Mouse (Mus musculus): ENCODE measurements around the gene Ppa1. TPM values are rescaled to one million over a fixed set of nuclear protein-coding genes. Genes with fewer than 3 reads are reported as not detected.
A peak's percentile ranks its signal among the peaks of the same experiment; 100 is the strongest.

The Ppa1 gene
- polyA plus RNA-seq, 1 experiment from 2014 or later, result 193 TPM

DNA sequence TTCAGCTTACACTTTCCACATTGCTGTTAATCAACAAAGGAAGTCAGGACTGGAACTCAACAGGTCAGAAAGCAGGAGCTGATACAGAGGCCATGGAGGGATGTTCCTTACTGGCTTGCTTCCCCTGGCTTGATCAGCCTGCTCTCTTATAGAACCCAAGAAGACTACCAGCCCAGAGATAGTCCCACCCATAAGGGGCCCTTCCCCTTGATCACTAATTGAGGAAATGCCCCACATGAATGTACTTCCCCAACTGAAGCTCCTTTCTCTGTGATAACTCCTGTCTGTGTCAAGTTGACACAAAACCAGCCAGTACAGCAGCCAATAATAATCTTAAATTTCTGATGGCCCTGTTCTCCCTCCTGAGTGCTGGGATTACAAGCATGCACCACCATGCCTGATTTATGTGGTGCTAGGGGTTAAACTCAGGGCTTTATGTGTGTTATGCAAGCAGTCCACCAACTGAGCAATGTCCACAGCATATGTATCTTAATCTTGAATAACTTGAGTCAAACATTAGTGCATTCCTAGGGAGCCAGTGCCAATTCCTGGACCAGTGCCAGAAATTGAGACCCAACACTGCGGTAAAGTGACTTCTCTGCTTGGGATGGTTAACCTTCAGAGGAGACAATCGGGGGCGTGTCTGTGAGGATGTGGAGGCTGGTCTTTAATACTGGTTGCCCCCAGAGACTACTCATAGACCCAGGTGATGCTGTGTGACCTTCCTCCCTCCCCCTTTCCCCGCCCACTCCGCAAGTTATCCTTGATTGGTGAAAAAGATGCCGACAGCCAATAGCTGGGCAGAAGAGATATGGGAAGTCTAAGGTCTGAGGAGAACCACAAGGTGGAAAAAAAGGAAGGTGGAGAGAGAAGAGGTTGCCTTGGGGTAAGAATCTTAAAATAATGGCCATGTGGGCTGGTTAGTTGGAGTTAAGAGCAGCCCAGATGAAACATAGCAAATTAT is 58.3 kb downstream of the Ppa1 start:
- no peak for ATAC-seq (replicated peaks; ENCODE audit: low FRiP score)
- Histone ChIP-seq H3K9ac (no peak overlapping the region), H3K9me3 (replicated peaks) (no peaks in the 10 kb centered on the region), H3K27ac (no peak overlapping the region), H3K4me3 (replicated peaks) (no peak overlapping the region), H3K36me3 (peaks cover 22% of the 10 kb centered on the region), H3K27me3 (no peaks in the 10 kb centered on the region), H3K4me1 (no peaks in the 10 kb centered on the region), H3K4me2 (no peak overlapping the region)
- 72% methylated on average over 6 of the region's 6 CpGs for WGBS

DNA sequence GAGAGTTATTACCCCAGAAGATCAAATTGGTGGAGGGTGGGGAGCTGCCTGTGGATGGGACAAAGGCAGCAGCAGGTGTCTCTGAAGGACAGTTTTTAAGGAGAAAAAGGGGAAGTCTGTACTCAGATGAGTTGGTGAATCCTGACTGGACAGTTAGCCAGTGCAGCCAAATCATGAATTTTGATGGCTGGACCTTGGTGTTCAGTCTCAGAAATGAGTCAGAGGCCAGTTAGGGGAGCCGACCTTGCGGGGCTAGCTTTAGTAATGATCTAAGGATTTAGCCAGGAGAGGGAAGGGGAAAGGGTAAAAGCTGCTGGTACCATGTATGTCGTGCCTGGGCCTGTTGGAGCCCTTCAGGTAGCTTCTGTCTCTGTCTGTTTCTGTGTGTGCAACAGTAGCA is 65.2 kb downstream of the Ppa1 start:
- H3K9me3 ChIP-seq (replicated peaks), result no peaks in the 10 kb centered on the region
- no peak overlapping the region for H3K4me2 ChIP-seq
- 77% methylated on average over 3 of the region's 3 CpGs for WGBS
- peaks cover 13% of the 10 kb centered on the region for H3K4me1 ChIP-seq
- no peak for ATAC-seq (replicated peaks; ENCODE audit: low FRiP score)
- H3K27ac ChIP-seq, result no peak overlapping the region
- H3K27me3 ChIP-seq, result no peaks in the 10 kb centered on the region
- H3K4me3 ChIP-seq (replicated peaks), result no peak overlapping the region
- H3K9ac ChIP-seq, result no peak overlapping the region
- H3K36me3 ChIP-seq, result no peaks in the 10 kb centered on the region

DNA sequence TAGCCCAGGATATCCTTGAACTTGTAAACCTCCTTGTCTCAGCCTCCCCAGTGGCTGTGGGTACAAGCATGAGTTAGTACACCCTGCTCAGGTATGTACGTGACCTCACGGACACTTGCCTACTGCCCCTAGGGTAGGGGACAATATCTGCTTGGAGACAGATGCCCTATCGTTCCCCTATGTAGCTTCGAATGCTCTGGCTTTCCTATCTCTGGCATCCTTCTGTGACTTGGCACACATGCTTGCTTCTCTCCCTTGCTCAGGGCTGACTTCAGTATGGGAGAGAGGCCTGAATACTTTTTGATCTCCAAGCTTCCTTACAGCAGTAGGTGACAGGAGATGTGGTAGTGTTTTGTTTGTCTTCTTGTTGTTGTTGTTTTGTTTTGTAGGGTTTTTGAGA is 65.8 kb downstream of the Ppa1 start:
- no peak overlapping the region for H3K27ac ChIP-seq

DNA sequence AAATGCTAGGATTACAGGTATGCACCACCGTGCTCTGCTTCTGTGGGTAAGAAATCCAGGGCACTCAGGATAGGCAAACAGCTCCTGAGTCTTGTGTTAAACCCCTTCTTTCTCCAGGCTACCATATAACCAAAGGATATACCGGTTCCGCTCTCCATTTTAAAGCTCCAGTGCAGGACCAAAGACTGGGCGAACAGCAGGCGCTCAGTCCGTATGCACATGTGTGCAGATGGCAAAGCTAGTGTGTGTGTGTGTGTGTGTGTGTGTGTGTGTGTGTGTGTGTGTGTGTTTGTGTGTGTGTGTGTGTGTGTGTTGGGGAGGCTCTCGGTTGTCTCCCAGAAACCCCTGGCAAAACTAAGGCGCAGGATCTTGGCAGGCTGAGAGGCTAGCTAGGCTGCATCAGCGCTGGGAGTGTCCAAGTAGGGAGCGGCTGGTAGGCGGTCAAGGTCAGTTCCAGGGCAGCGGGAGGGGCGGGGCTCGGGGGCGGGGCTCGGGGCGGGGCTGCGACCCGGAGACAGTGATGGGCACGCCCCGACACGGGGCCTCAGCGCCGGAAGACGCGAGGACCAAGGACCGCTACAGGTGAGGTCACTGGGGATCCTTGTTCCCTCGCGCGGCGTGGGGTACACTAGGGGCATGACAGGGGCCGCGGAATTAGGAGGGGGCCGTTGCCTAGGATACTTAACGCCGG is 66.6 kb downstream of the Ppa1 start, which contains the start of gene Aifm2:
Gene Aifm2, plus strand, starts transcription at position 493 of the 691 bp plus-strand sequence.
- peak within 1 kb of the TSS; percentile 21; the same call in 1 of the 2 replicates for H3K9ac ChIP-seq
- ATAC-seq (replicated peaks; ENCODE audit: low FRiP score), result peak; percentile 93
- H3K27ac ChIP-seq, result peak within 1 kb of the TSS; percentile 3; the same call in 1 of the 2 replicates
- no peaks in the 10 kb centered on the region for H3K27me3 ChIP-seq
- peaks cover 13% of the 10 kb centered on the region for H3K4me1 ChIP-seq
- peak within 1 kb of the TSS; percentile 71 for H3K4me3 ChIP-seq (replicated peaks)
- no peaks in the 10 kb centered on the region for H3K9me3 ChIP-seq (replicated peaks)
- peak within 1 kb of the TSS; percentile 87 for H3K4me2 ChIP-seq
- no peaks in the 10 kb centered on the region for H3K36me3 ChIP-seq
- WGBS, result 15% methylated on average over 26 of the region's 36 CpGs

More for the DNA sequence above, 65.8 kb downstream of the Ppa1 start:
- Histone ChIP-seq H3K9me3 (replicated peaks) (no peaks in the 10 kb centered on the region), H3K27me3 (no peaks in the 10 kb centered on the region), H3K4me1 (peaks cover 13% of the 10 kb centered on the region), H3K4me2 (no peak overlapping the region), H3K36me3 (no peaks in the 10 kb centered on the region), H3K9ac (no peak overlapping the region), H3K4me3 (replicated peaks) (no peak overlapping the region)
- ATAC-seq (replicated peaks; ENCODE audit: low FRiP score), result no peak
- 98% methylated on average over 4 of the region's 4 CpGs for WGBS

DNA sequence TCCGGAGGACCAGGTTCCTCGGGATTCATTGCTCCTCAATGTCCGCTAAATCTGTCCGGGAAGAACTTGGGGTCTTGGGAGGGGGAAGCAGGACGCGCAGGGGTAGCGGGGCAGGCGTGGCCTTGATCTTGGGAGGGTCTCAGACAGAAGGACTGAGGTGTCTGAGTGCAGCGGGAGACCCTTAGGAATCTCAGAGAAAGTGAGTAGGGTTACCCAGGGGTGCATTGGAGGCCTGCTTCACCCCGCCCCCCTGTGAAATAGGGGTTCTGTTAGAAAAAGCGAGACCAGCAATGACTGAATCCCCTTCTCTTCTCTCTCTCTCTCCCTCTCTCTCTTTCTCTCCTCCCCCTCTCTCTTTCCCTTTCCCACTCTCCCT is 67.1 kb downstream of the Ppa1 start:
- H3K27ac ChIP-seq, result no peak overlapping the region
- peak overlapping the region; percentile 87 for H3K4me2 ChIP-seq
- no peaks in the 10 kb centered on the region for H3K9me3 ChIP-seq (replicated peaks)
- H3K36me3 ChIP-seq, result no peaks in the 10 kb centered on the region
- WGBS, result under 1% methylated on average over 11 of the region's 11 CpGs
- no peaks in the 10 kb centered on the region for H3K27me3 ChIP-seq
- H3K9ac ChIP-seq, result peak overlapping the region; percentile 21; the same call in 1 of the 2 replicates
- peak overlapping the region; percentile 71 for H3K4me3 ChIP-seq (replicated peaks)
- peak; percentile 55 for ATAC-seq (replicated peaks; ENCODE audit: low FRiP score)
- H3K4me1 ChIP-seq, result peaks cover 13% of the 10 kb centered on the region

DNA sequence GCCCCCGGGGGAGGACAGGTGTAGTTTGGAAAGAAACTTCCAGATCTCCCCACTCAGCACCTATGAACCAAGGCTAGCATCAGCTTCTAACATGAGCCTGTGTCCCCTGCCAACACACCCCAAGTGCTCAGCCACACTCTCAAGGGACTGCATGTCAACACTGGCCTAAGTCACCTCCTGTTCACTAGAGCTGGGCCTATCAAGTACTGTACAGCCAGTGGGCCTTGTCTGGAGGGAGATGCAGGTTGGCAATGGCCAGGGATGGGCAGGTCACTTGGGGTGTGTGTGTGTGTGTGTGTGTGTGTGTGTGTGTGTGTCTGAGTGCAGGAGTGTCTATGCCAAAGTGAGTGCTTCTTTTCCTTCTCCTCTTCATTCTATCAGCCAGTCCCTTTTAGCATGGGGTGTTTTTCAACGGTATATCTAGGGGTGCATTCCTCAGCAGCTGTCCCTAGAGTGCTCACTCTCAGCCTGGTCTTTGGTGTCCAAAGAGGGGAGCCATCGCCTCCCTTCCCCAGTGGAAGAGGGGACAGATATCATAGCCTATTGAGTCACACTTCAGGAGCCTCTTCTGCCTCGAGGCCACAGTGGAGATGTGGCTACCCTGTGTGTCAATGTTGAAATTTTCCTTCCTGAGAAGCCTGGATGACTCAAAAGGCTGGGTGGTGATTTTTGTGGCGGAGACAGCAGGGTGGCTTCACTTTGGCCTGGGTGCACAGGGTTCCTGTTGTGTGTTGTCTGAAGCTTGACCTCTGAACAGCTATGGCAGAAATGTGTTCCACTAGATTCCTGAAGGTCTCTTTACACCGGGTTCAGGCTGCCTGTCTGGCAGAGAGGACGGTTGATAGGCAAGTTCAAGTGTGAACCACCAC is 67.9 kb downstream of the Ppa1 start:
- no peaks in the 10 kb centered on the region for H3K9me3 ChIP-seq (replicated peaks)
- H3K36me3 ChIP-seq, result no peaks in the 10 kb centered on the region
- peak; percentile 12; the same call in 1 of the 2 replicates for ATAC-seq (replicated peaks; ENCODE audit: low FRiP score)
- H3K27ac ChIP-seq, result no peak overlapping the region
- no peaks in the 10 kb centered on the region for H3K27me3 ChIP-seq
- no peak overlapping the region for H3K9ac ChIP-seq
- H3K4me2 ChIP-seq, result peak overlapping the region; percentile 87
- peaks cover 13% of the 10 kb centered on the region for H3K4me1 ChIP-seq
- H3K4me3 ChIP-seq (replicated peaks), result peak overlapping the region; percentile 71
- WGBS, result 75% methylated on average over 7 of the region's 7 CpGs

DNA sequence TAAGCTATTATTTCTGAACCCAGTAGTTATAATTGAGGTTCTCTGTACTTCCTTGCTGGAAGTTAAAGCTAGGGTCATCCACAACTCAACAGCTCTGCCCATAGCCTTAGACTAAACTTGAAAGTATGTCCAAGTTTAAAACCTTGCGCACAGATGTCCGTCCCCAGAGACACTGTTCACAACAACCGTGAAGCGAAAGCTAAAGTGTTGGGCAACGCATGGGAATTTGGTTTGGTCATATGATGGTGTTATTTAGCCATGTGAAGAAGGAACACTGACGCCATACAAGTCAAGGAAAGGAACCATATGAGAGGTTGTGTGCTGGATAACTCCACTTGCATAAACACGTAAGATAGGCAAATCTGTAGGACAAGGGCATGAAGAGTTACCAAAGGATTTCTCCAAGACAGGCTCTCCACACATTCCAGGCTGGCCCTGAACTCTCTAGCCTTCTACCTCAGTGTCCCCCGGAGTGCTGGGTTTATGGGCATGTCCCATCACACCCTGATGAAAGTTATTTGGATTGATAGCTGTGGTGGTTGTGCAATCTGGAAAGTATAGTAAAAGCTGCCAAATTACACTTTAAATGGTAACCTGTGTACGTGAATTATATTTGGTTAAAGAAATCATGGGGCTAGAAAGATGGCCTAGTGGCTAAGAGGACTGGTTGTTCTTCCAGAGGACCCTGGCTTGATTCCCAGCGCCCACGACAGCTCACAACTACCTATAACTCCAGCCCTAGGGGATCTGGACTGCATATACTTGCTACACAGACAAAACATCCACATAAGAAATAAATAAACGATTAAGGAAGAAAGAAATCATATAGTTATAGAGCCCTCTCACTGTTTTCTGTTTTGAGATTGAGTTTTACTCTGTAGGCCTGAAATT is 69.3 kb downstream of the Ppa1 start:
- no peak overlapping the region for H3K27ac ChIP-seq
- no peak overlapping the region for H3K9ac ChIP-seq
- 91% methylated on average over 12 of the region's 12 CpGs for WGBS
- no peak for ATAC-seq (replicated peaks; ENCODE audit: low FRiP score)
- H3K27me3 ChIP-seq, result no peaks in the 10 kb centered on the region
- no peaks in the 10 kb centered on the region for H3K9me3 ChIP-seq (replicated peaks)
- H3K36me3 ChIP-seq, result no peaks in the 10 kb centered on the region
- H3K4me2 ChIP-seq, result no peak overlapping the region
- no peak overlapping the region for H3K4me3 ChIP-seq (replicated peaks)
- H3K4me1 ChIP-seq, result peaks cover 13% of the 10 kb centered on the region

DNA sequence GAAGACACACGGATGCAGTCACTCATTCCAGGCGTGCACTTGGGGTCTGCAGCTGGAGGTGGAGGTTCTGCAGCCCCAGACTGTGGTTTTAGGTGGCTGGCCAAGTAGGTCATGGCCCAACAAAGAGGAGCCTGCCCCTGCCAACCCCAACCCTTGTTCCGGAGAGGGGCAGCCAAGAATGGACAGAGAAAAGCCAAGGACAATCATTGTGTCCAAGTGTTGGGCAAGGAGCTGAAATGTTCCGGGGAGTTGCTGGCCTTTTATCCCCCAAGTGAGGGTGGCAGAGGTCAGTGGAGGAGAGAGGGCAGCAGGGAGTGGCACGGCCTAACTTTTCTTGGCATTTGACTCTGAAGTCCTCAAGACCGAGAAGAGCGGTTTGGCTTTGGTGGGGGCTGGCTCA is 72.0 kb downstream of the Ppa1 start:
- WGBS, result 86% methylated on average over 7 of the region's 7 CpGs
- no peaks in the 10 kb centered on the region for H3K27me3 ChIP-seq

DNA sequence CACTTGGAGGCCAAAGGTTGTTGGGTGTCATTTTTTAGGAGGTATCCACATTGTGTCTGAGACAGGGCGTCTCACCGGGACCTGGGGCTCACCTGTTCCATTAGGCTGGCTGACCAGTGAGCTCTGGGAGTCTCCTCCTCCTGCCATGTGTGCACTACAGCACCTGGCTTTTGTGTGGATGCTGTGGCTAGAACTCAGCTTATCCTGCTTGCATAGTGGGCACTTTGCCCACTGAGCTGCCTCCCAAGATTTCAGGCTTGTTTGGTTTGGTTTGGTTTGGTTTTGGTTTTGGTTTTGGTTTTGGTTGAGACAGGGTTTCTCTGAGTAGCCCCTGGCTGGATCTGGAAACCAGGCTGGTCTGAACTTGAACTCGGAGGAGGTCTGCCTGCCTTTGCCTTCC is 73.9 kb downstream of the Ppa1 start:
- no peaks in the 10 kb centered on the region for H3K9me3 ChIP-seq (replicated peaks)
- H3K4me1 ChIP-seq, result no peaks in the 10 kb centered on the region
- ATAC-seq (replicated peaks; ENCODE audit: low FRiP score), result no peak
- H3K36me3 ChIP-seq, result no peaks in the 10 kb centered on the region
- no peak overlapping the region for H3K4me2 ChIP-seq
- no peaks in the 10 kb centered on the region for H3K27me3 ChIP-seq
- no peak overlapping the region for H3K9ac ChIP-seq
- H3K27ac ChIP-seq, result no peak overlapping the region
- H3K4me3 ChIP-seq (replicated peaks), result no peak overlapping the region
- 76% methylated on average over 3 of the region's 3 CpGs for WGBS

More for the DNA sequence above, 72.0 kb downstream of the Ppa1 start:
- Histone ChIP-seq H3K4me3 (replicated peaks) (no peak overlapping the region), H3K36me3 (no peaks in the 10 kb centered on the region), H3K27ac (no peak overlapping the region), H3K4me2 (no peak overlapping the region), H3K9me3 (replicated peaks) (no peaks in the 10 kb centered on the region), H3K9ac (no peak overlapping the region), H3K4me1 (peaks cover 7% of the 10 kb centered on the region)
- ATAC-seq (replicated peaks; ENCODE audit: low FRiP score), result no peak

DNA sequence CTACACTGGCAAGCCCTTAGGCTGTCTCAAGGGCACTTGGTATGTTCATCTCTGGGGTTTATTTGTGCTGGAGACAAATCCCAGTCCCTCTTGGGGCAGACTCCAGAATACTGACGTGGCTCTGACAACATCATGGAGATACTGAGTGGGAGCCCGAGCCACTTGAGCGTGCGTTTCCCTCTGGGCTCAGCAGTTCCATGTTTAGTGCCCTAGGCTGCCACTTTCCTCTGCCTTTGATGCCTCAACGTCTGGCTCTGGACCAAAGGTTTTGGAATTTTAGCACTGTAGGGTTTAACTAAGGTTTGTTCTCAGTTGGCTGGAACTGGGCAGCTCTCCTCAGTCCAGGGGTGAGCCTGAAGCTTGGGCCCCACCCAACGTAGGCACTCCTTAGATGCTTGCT is 74.9 kb downstream of the Ppa1 start:
- H3K4me3 ChIP-seq (replicated peaks), result no peak overlapping the region
- no peaks in the 10 kb centered on the region for H3K36me3 ChIP-seq
- no peaks in the 10 kb centered on the region for H3K27me3 ChIP-seq
- 67% methylated on average over 6 of the region's 6 CpGs for WGBS
- no peak overlapping the region for H3K9ac ChIP-seq
- no peak for ATAC-seq (replicated peaks; ENCODE audit: low FRiP score)
- no peaks in the 10 kb centered on the region for H3K4me1 ChIP-seq
- H3K9me3 ChIP-seq (replicated peaks), result no peaks in the 10 kb centered on the region
- no peak overlapping the region for H3K4me2 ChIP-seq
- no peak overlapping the region for H3K27ac ChIP-seq

All from kidney, embryonic 15.5 days (tissue).